Mouse (Mus musculus) lung, embryonic 14.5 days (tissue): ENCODE data around the gene Aoah. TPM values are rescaled to one million over a fixed set of nuclear protein-coding genes. Genes with fewer than 3 reads are reported as not detected.

Source experiments
- ATAC-seq: fragments of 200-750 bp; cut with Nextera tagmentation; 2 replicates; pipeline ENCODE4 v1.8.0; 2017; ENCODE audit warnings: mild to moderate bottlenecking, moderate TSS enrichment, moderate library complexity; ENCODE audit not compliant: insufficient read depth
- DNase-seq: peaks from one replicate; pipeline ENCODE4 v3.0.0-alpha.2; 2015
- H3K27ac ChIP-seq: fragments of 300-500 bp; sonication (generic); 2 replicates; pipeline ENCODE4 v1.5.1; 2014; ENCODE audit warnings: low read depth, mild to moderate bottlenecking, moderate library complexity
- H3K27me3 ChIP-seq: fragments of 300-500 bp; sonication (generic); 2 replicates; pipeline ENCODE4 v1.6.1; 2014; ENCODE audit warnings: low read length, control low read depth; ENCODE audit not compliant: insufficient read depth
- H3K36me3 ChIP-seq: fragments of 300-500 bp; sonication (generic); 2 replicates; pipeline ENCODE4 v1.6.1; 2014; ENCODE audit warnings: control low read depth; ENCODE audit not compliant: insufficient read depth
- H3K4me1 ChIP-seq: fragments of 300-500 bp; sonication (generic); 2 replicates; pipeline ENCODE4 v1.6.1; 2014; ENCODE audit warnings: antibody characterized with exemption, control low read depth; ENCODE audit not compliant: insufficient read depth
- H3K4me2 ChIP-seq: fragments of 300-500 bp; sonication (generic); 2 replicates; pipeline ENCODE4 v1.6.1; 2014; ENCODE audit warnings: mild to moderate bottlenecking
- H3K4me3 ChIP-seq: fragments of 300-500 bp; sonication (generic); 2 replicates; pipeline ENCODE4 v1.5.1; 2014; ENCODE audit warnings: low read depth, low read length
- H3K9ac ChIP-seq: fragments of 300-500 bp; sonication (generic); 2 replicates; pipeline ENCODE4 v1.6.1; 2014
- H3K9me3 ChIP-seq: fragments of 300-500 bp; sonication (generic); 2 replicates; pipeline ENCODE4 v1.6.1; 2016; ENCODE audit warnings: low read depth, low read length, control low read depth
- CTCF ChIP-seq: IDR thresholded peaks from 2 replicates; pipeline ENCODE4 v1.5.1; 2016; ENCODE audit warnings: antibody characterized with exemption, low read depth
- WGBS: fragments of 180-500 bp; shearing (Covaris S2); extraction: QIAGEN DNeasy Blood & Tissue Kit; methylation state at CpG from one replicate; pipeline ENCODE4 v1.1.7; 2014; 5-methylcytosine and 5-hydroxymethylcytosine counted together
- polyA plus RNA-seq: library from polyadenylated mRNA; unstranded; fragments of >200 nt; fragmentation: Nextera tagmentation; extraction: Ambion mirVana; gene quantifications from 2 replicates; pipeline ENCODE4 v1.2.1, GENCODE M21; 2014

The Aoah gene
- polyA plus RNA-seq, 1 experiment from 2014 or later = 0.75 TPM

DNA sequence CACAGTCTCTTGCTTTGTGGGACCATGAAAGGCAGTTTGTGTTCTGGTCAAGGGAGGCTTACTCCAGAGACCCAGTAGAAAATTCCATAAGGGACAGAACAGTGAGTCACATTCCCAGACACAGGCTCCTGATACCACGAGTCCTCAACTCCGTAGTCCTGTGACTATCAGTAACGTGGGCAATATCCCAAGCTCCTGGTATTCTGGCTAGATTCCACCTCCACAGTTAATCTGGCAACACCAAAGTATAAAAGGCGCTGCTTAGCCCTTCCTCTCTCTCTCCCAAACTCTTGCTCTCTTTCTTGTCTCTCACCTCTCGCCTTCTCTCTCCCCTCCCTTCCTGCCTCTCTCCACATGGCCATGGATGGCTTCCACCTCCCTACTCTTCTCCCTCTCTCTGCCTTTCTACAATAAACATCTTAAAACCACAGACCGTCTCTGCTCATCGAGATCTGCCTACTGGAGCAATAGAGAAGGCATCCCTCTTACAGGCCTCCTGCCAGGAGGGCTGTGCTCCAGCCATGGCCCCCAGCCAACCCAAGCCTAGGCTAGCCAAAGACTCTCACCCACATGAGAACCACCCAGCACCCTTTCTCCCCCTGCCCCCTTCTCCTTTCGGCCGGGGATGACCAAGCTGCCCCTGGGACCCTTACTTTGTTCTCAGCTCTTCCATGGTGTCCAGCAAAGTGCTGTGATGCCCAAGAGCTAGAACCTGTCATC is 35.4 kb downstream of the Aoah start:
- no peak overlapping the region for H3K4me2 ChIP-seq
- no peaks in the 10 kb centered on the region for H3K36me3 ChIP-seq
- H3K9ac ChIP-seq = no peak overlapping the region
- 75% methylated on average over 9 of the region's 9 CpGs for WGBS
- no peak for ATAC-seq
- no peak overlapping the region for H3K4me3 ChIP-seq
- no peaks in the 10 kb centered on the region for H3K4me1 ChIP-seq
- no peak overlapping the region for H3K27ac ChIP-seq
- no peaks in the 10 kb centered on the region for H3K9me3 ChIP-seq
- TF ChIP-seq CTCF = no peak
- no peak for DNase-seq
- H3K27me3 ChIP-seq = no peaks in the 10 kb centered on the region

GRCm38 (mm10) chr13:20855893-20856292 is 62.0 kb downstream of the Aoah start:
- WGBS = 33% methylated on average over 3 of the region's 3 CpGs
- Histone ChIP-seq H3K9ac (no peak overlapping the region), H3K9me3 (no peaks in the 10 kb centered on the region), H3K36me3 (no peaks in the 10 kb centered on the region), H3K4me3 (no peak overlapping the region), H3K4me1 (no peaks in the 10 kb centered on the region), H3K27ac (no peak overlapping the region), H3K4me2 (no peak overlapping the region), H3K27me3 (no peaks in the 10 kb centered on the region)
- no peak for TF ChIP-seq CTCF
- ATAC-seq (no peak), DNase-seq (peak; percentile 4)

GRCm38 (mm10) chr13:20899372-20899771 is 105.5 kb downstream of the Aoah start:
- Histone ChIP-seq H3K36me3 (no peaks in the 10 kb centered on the region), H3K27ac (no peak overlapping the region), H3K4me2 (no peak overlapping the region), H3K9me3 (no peaks in the 10 kb centered on the region), H3K9ac (no peak overlapping the region), H3K4me1 (no peaks in the 10 kb centered on the region), H3K4me3 (no peak overlapping the region), H3K27me3 (no peaks in the 10 kb centered on the region)
- no peak for TF ChIP-seq CTCF
- no peak for DNase-seq
- WGBS = 41% methylated on average over 1 of the region's 1 CpGs
- ATAC-seq = no peak

DNA sequence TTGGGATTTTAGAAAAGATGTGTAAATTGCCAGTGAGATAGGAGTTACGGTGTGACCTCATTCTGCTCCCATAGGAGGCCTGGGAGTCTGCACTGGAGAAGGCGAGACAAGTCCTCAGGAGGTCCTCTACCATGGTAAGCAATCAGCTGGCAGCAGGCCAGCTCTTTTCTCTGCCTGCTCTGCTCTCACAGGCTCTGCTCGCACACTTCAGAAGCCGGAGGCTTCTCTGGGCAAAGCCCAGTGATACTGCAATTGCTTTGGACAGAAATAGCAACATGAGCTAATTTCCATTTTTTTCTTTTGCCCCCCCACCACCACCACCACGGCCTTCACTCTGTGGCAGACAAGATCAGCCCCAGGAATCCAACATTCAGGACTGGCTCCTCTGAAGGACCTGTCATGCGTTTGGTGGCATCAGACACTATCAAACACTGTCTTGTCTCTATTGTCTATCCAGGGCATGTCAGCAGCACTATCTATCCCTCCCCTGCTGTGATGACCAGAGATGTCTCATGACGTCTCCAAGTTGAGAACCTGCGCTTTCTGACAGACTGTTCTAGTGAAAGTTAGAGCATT is 106.6 kb downstream of the Aoah start:
- H3K4me2 ChIP-seq = no peak overlapping the region

DNA sequence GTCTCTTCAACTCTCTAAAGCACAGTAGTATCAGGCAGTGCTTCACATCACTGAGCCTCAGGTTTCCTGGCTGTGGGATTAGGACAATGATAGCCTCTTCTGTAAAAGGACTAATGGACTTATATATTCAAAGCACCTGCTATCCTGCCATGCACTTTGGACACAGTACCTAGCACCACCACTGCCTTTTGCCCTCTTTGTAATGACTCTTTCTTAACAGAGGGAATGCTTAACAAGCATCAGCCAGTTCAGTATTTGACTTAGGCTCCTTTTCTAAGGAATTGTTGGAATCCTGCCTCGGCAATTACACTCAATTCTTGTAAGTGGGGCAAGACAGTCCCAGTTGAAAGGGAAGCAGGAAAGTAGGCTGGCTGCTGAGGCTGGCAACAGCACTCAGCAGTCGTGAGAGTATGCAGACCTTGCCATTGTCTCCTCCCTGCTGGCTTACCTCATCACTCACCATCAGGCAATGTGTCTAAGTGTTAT is 107.1 kb downstream of the Aoah start:
- Histone ChIP-seq H3K27ac (peak overlapping the region; percentile 46; the same call in 1 of the 2 replicates), H3K4me3 (no peak overlapping the region), H3K9me3 (no peaks in the 10 kb centered on the region), H3K36me3 (no peaks in the 10 kb centered on the region), H3K4me1 (no peaks in the 10 kb centered on the region), H3K27me3 (no peaks in the 10 kb centered on the region), H3K9ac (no peak overlapping the region), H3K4me2 (no peak overlapping the region)
- WGBS = 10% methylated on average over 2 of the region's 2 CpGs
- DNase-seq = peak; percentile 56
- TF ChIP-seq CTCF = no peak
- ATAC-seq = peak; percentile 61; the same call in 1 of the 2 replicates

More for the DNA sequence above, 106.6 kb downstream of the Aoah start:
- Histone ChIP-seq H3K9ac (no peak overlapping the region), H3K4me1 (no peaks in the 10 kb centered on the region), H3K9me3 (no peaks in the 10 kb centered on the region), H3K4me3 (no peak overlapping the region), H3K27ac (peak overlapping the region; percentile 46; the same call in 1 of the 2 replicates), H3K27me3 (no peaks in the 10 kb centered on the region), H3K36me3 (no peaks in the 10 kb centered on the region)
- TF ChIP-seq CTCF = no peak
- WGBS = 27% methylated on average over 8 of the region's 8 CpGs
- ATAC-seq (peak; percentile 95), DNase-seq (peak; percentile 91)

DNA sequence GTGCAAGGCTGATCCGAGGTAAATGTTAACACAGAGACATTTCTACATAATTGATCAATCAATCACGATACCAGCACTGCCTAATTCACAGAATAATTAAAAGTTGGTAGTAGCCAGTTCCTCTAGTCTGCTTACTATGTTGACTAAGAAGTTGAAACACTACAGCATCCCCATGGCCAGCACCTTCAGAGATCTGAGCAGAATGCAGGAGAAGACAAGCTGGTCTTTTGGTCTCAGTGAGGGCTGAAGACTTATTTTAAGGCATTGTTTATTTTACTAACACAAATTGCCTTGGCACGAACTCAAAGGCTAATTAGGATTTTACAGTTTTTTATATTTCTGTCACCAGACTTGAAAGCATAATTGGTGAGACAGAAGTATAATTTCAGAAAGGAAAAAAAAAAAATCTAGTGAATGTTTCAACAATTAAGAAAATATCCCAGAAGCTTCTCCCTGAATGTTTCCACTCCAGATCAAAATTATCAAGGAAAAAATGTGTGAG is 107.8 kb downstream of the Aoah start:
- DNase-seq (no peak), ATAC-seq (no peak)
- Histone ChIP-seq H3K9ac (no peak overlapping the region), H3K4me2 (no peak overlapping the region), H3K4me1 (no peaks in the 10 kb centered on the region), H3K36me3 (no peaks in the 10 kb centered on the region), H3K27ac (no peak overlapping the region), H3K9me3 (no peaks in the 10 kb centered on the region), H3K4me3 (no peak overlapping the region), H3K27me3 (no peaks in the 10 kb centered on the region)
- 29% methylated on average over 3 of the region's 3 CpGs for WGBS
- no peak for TF ChIP-seq CTCF

- H3K9ac ChIP-seq = no peak overlapping the region
- H3K4me2 ChIP-seq = no peak overlapping the region
- H3K9me3 ChIP-seq = no peaks in the 10 kb centered on the region
- 73% methylated on average over 4 of the region's 4 CpGs for WGBS
- no peak for DNase-seq
- no peak overlapping the region for H3K4me3 ChIP-seq
- TF ChIP-seq CTCF = no peak
- H3K27me3 ChIP-seq = no peaks in the 10 kb centered on the region
- no peak for ATAC-seq
- no peaks in the 10 kb centered on the region for H3K36me3 ChIP-seq
- no peaks in the 10 kb centered on the region for H3K4me1 ChIP-seq
- no peak overlapping the region for H3K27ac ChIP-seq
Measured at GRCm38 (mm10) chr13:20904118-20904517, 110.2 kb downstream of the Aoah start.
